Mouse (Mus musculus) heart, postnatal 0 days (tissue): ENCODE results near the gene Dlg2. TPM values are rescaled to one million over a fixed set of nuclear protein-coding genes. Genes with fewer than 3 reads are reported as not detected.

ENCODE experiments used
- ATAC-seq: fragments of 200-750 bp; cut with Nextera tagmentation; 2 replicates; pipeline ENCODE4 v1.8.0; 2017; ENCODE audit warnings: low read depth, moderate number of reproducible peaks, moderate library complexity; ENCODE audit not compliant: insufficient read depth
- DNase-seq: peaks from one replicate; pipeline ENCODE4 v3.0.0-alpha.2; 2016; ENCODE audit warnings: low spot score
- H3K27ac ChIP-seq: fragments of 300-500 bp; sonication (generic); 2 replicates; pipeline ENCODE4 v1.5.1; 2014; ENCODE audit warnings: low read depth, mild to moderate bottlenecking
- H3K27me3 ChIP-seq: fragments of 300-500 bp; sonication (generic); 2 replicates; pipeline ENCODE4 v1.6.1; 2014; ENCODE audit warnings: low read length, mixed read lengths; ENCODE audit not compliant: control insufficient read depth, insufficient read depth
- H3K36me3 ChIP-seq: fragments of 300-500 bp; sonication (generic); replicated peaks from 2 replicates; pipeline ENCODE4 v1.6.1; 2014; ENCODE audit warnings: low read length, mixed read lengths; ENCODE audit not compliant: control insufficient read depth, insufficient read depth
- H3K4me1 ChIP-seq: fragments of 300-500 bp; sonication (generic); 2 replicates; pipeline ENCODE4 v1.6.1; 2014; ENCODE audit warnings: antibody characterized with exemption; ENCODE audit not compliant: control insufficient read depth, insufficient read depth
- H3K4me2 ChIP-seq: fragments of 300-500 bp; sonication (generic); 2 replicates; pipeline ENCODE4 v1.6.1; 2014; ENCODE audit warnings: low read depth, mild to moderate bottlenecking, low read length, moderate library complexity
- H3K4me3 ChIP-seq: fragments of 300-500 bp; sonication (generic); 2 replicates; pipeline ENCODE4 v1.5.1; 2014; ENCODE audit warnings: low read depth, low read length
- H3K9ac ChIP-seq: fragments of 300-500 bp; sonication (generic); replicated peaks from 2 replicates; pipeline ENCODE4 v1.6.1; 2014; ENCODE audit warnings: low read depth, low read length, mixed read lengths
- H3K9me3 ChIP-seq: fragments of 300-500 bp; sonication (generic); replicated peaks from 2 replicates; pipeline ENCODE4 v1.6.1; 2016; ENCODE audit warnings: low read length; ENCODE audit not compliant: control insufficient read depth
- CTCF ChIP-seq: IDR thresholded peaks from 2 replicates; pipeline ENCODE4 v1.5.1; 2016; ENCODE audit warnings: antibody characterized with exemption, control low read depth, low read depth
- EP300 ChIP-seq: IDR thresholded peaks from 2 replicates; pipeline ENCODE4 v1.6.1; 2016; ENCODE audit warnings: antibody characterized with exemption, low read depth
- whole genome bisulfite sequencing: fragments of 180-500 bp; shearing (Covaris S2); extraction: QIAGEN DNeasy Blood & Tissue Kit; methylation state at CpG from one replicate; pipeline ENCODE4 v1.1.7; 2014; 5-methylcytosine and 5-hydroxymethylcytosine counted together
- polyA plus RNA-seq: library from polyadenylated mRNA; unstranded; fragments of >200 nt; fragmentation: Nextera tagmentation; extraction: Ambion mirVana; gene quantifications from 2 replicates; pipeline ENCODE4 v1.2.1, GENCODE M21; 2015
- total RNA-seq: library from RNA; depleted of rRNA; stranded (reverse); fragments of >200 nt; gene quantifications from 2 replicates; pipeline ENCODE4 v1.2.3, GENCODE M21; 2014; ENCODE audit warnings: low replicate concordance

The Dlg2 gene
- total and polyA plus RNA-seq, 2 experiments from 2014 or later = 1.3 to 2.3 TPM

DNA sequence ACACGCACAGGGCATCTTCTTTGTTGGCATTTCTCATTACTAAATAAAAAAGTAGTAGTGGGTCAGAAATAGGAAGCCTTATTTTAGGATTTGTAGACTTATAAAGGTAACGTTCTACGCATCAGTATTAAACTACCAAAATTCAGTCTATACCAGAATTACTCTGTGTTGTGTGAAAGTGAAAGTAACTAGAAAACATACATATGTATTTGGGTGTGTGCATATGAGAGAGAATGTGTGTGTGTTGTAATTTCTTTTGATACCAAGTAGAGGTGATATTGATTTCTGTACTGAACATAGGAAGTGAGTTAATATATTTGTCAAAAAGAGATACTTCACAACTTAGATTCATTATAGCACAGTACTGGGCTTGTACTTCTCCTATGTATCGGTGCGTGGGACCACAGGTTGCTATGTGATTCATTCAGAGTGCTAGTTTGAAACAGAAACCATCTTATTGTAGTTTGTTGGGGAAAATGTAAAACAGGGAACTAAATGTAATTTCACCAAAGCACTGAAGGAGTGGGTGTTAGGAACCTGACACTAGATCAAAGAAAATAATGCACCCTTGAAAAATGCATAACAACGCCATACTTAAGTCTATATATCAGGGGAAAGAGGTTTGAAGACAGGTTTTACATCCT, 1688.5 kb downstream of the Dlg2 start:
- no peaks in the 10 kb centered on the region for H3K4me1 ChIP-seq
- 84% methylated on average over 6 of the region's 6 CpGs for WGBS
- DNase-seq (no peak), ATAC-seq (no peak)
- H3K9me3 ChIP-seq = no peaks in the 10 kb centered on the region
- H3K27me3 ChIP-seq = no peaks in the 10 kb centered on the region
- no peak overlapping the region for H3K4me2 ChIP-seq
- H3K36me3 ChIP-seq = no peaks in the 10 kb centered on the region
- no peak overlapping the region for H3K9ac ChIP-seq
- no peak overlapping the region for H3K4me3 ChIP-seq
- H3K27ac ChIP-seq = no peak overlapping the region
- no peak for TF ChIP-seq EP300
- TF ChIP-seq CTCF = no peak

DNA sequence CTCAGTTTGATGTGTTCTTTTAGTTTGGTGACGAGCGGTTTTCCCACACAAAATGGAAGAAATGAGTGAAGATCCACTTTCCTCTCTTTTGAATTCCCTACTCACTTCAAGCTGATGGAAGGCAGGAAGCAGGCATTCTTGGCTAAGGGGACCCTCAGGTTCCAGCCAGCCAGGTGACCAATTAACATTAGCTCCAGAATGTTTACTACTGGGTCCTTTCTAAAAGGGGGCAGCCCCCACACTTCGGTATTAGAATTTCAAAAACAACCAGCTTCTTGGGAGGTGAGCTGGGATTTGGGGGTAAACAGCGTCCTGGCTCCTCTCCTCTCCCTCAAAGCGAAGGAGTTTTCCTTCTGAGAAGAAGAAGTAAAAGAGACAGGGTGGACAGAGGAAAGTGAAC, 1703.6 kb downstream of the Dlg2 start:
- no peak for ATAC-seq
- DNase-seq = no peak
- Histone ChIP-seq H3K9ac (no peak overlapping the region), H3K27me3 (0 out of 2 replicates have a peak, but pooled peaks cover 7% of the 10 kb centered on the region), H3K4me1 (no peaks in the 10 kb centered on the region), H3K4me3 (peak overlapping the region; percentile 51), H3K27ac (no peak overlapping the region), H3K36me3 (no peaks in the 10 kb centered on the region), H3K4me2 (peak overlapping the region; percentile 75), H3K9me3 (no peaks in the 10 kb centered on the region)
- no peak for TF ChIP-seq CTCF
- no peak for TF ChIP-seq EP300
- WGBS = 46% methylated on average over 5 of the region's 5 CpGs

DNA sequence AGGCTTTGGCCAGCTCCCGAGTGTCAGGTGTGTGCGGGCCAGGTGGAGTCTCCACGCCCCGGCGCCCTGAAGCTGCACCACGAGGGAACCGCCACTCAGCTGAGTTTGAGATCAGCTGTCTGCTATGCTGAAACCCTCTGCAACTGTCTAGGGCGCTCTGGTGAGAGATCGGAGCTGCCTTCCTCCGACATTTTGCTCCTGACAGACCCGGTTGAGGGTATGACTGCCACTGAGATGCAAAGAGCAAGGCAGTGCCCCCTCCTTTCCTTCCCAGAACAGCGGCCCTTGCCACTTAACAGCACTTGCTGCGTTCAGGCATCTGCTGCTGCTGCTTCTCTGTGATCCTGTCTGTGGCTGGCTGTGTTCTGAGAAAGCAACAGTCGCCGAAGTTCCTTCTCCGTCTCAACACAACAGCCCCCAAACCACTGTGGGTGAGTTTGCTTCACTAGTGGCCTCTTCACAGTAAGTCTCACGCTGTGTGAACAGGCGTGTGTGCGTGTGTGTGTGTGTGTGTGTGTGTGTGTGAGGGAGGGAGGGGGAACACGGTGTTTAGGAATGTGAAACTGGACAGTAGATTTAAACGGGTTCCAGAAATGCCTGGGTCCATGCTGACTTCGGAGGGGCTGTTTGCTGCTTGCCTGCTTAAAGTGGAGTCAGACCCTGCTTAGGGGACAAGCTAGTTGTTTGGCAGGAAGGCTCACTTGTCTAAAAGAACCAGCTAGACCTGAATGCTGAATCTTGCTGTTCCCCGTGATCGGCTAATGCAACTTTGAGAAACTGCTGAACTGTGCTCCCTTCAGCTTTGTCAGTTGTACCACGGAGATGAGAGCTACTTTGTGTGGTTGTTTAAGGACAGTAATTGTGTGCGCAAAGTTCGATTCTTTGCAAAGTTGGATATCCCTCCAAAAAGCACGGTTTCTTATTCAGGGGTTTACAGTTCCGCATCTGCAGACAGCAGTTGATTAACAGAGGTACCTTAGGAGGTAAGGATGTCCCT, 1704.4 kb downstream of the Dlg2 start:
- ATAC-seq (peak; percentile 52; the same call in 1 of the 2 replicates), DNase-seq (peak; percentile 10)
- peak overlapping the region; percentile 52 for H3K27ac ChIP-seq
- H3K4me2 ChIP-seq = peak overlapping the region; percentile 75
- H3K4me1 ChIP-seq = no peaks in the 10 kb centered on the region
- WGBS = 15% methylated on average over 29 of the region's 29 CpGs
- H3K27me3 ChIP-seq = 0 out of 2 replicates have a peak, but pooled peaks cover 7% of the 10 kb centered on the region
- H3K36me3 ChIP-seq = no peaks in the 10 kb centered on the region
- H3K9me3 ChIP-seq = no peaks in the 10 kb centered on the region
- H3K4me3 ChIP-seq = peak overlapping the region; percentile 51
- TF ChIP-seq CTCF (no peak), EP300 (no peak)
- peak overlapping the region; percentile 51 for H3K9ac ChIP-seq

DNA sequence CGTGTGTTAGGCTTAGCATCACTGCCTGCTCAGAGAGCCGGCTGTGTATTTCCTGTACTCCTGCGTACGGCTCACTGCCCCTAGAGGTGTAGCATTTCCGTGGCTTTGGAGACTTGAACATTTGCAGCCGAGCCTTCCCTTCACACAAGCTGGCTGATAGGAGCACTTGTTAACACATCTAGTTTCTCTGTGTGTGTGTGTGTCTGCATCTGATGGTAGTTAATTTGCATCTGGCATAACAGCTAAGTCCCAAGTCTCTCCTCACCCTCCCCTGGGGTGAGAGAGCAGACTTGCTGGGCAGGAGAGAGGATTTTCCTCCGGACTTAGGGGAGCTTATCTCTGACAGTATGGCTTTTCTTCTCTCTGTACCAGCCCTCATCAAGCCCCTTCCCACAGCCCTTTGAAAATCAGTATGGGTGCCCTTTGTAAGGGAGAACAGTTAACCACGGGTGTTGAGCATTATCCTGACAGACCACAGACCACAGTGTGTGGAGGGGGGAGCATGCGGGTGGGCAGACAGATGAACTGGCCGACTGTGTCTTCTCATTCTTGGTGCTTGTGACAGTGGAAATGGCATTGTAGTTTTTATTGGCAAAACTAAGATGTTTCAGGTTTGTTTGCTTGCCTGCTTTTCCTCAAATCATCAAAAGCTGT, 1705.6 kb downstream of the Dlg2 start:
- H3K4me2 ChIP-seq = peak overlapping the region; percentile 75
- 0 out of 2 replicates have a peak overlapping the region, but pooled peaks have one; percentile 52 for H3K27ac ChIP-seq
- peaks cover 6% of the 10 kb centered on the region; the same call in 1 of the 2 replicates for H3K4me1 ChIP-seq
- no peaks in the 10 kb centered on the region for H3K36me3 ChIP-seq
- H3K27me3 ChIP-seq = 0 out of 2 replicates have a peak, but pooled peaks cover 7% of the 10 kb centered on the region
- peak overlapping the region; percentile 51 for H3K4me3 ChIP-seq
- ATAC-seq (no peak), DNase-seq (no peak)
- no peak overlapping the region for H3K9ac ChIP-seq
- WGBS = 14% methylated on average over 10 of the region's 10 CpGs
- no peak for TF ChIP-seq CTCF
- no peak for TF ChIP-seq EP300
- H3K9me3 ChIP-seq = no peaks in the 10 kb centered on the region

DNA sequence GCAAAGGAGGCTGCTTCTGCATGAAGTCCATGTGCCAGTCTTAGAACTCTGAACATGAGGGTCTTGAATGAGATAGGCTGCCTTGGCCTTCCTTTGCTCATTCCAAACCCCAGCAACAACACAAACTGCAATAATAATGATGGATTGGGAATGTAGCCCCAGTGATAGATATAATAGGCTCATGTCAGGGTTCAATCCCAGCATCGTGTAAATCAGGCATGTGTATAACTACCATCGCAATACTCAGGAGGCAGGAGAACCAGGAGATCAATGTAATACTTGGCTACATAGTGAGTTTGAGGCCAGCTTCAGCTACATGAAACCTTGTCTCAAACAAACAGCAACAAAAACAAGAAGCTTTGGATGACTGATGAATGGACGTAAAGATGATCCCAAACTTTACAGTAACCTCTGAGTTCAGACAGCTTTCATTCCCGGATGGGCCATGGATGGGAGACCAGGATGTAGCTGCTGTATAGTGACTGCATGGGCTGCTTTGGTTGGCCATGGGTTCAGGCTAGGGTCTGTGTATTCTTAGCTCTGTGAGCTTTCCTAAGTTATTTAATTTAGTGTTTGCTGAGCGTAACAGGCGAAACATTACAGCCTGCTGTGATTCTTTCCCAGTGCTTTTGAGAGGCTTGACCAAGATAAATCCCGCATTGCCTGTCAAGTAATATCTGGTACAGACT, 1708.0 kb downstream of the Dlg2 start:
- no peaks in the 10 kb centered on the region for H3K9me3 ChIP-seq
- TF ChIP-seq CTCF (no peak), EP300 (no peak)
- WGBS = 83% methylated on average over 7 of the region's 7 CpGs
- H3K36me3 ChIP-seq = no peaks in the 10 kb centered on the region
- no peak overlapping the region for H3K27ac ChIP-seq
- H3K9ac ChIP-seq = no peak overlapping the region
- no peak overlapping the region for H3K4me2 ChIP-seq
- 0 out of 2 replicates have a peak, but pooled peaks cover 7% of the 10 kb centered on the region for H3K27me3 ChIP-seq
- H3K4me1 ChIP-seq = peaks cover 6% of the 10 kb centered on the region; the same call in 1 of the 2 replicates
- no peak overlapping the region for H3K4me3 ChIP-seq
- DNase-seq (no peak), ATAC-seq (no peak)
